Mouse (Mus musculus): ENCODE data around the gene Vmn2r121.

Vmn2r121 gene

DNA sequence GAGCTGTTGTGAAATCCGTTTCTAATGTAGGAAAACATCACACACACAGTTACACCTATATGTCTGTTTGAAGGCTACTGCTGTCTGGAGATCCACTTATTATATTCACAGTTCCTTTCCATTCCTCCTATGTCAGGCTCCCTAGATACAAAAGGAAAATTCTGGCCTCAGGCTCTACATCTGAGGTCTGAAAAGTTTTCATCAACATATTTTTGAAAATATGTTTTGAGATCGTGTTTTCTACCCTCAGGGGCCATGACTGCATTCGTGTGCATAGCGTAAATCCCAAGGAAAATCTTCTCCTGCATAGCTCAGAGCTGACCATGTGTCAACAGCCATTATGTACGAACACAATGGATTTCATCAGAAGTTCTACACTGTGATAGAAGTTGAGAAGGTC lies at the start of gene Vmn2r121:
TSS of gene Vmn2r121 (minus strand) at position 101 of the 400 bp plus-strand sequence.
- no peak for DNase-seq

Data from cerebellum, adult 18-20 months (tissue).